13 mouse cellular contexts compared by ENCODE assay signal in genomic region chr4:150428762-150429161, GRCm38 (mm10).
"Had no signal": no experiment of that assay in that cellular context is flagged by ENCODE, and none has a peak within 500 bp of the region (broad histone marks: within the 10 kb centered on the region; RNA-seq: fewer than 3 reads in every experiment).

No protein-coding gene starts in this region.

- H3K4me3 ChIP-seq: layer of hippocampus, adult 2 months; limb, embryonic 12.5 days; megakaryocyte, embryonic 14.5 days; midbrain, embryonic 15.5 days; neural tube, embryonic 13.5 days had no signal

- H3K36me3 ChIP-seq: midbrain, embryonic 15.5 days had no signal

- H3K27me3 ChIP-seq: limb, embryonic 12.5 days; megakaryocyte, embryonic 14.5 days; midbrain, embryonic 15.5 days; neural tube, embryonic 13.5 days had no signal

- H3K27ac ChIP-seq: layer of hippocampus, adult 2 months; limb, embryonic 12.5 days; macrophage; neural tube, embryonic 13.5 days had no signal

- H3K9ac ChIP-seq: limb, embryonic 12.5 days; lung, embryonic 14.5 days; midbrain, embryonic 15.5 days; neural tube, embryonic 13.5 days had no signal

- H3K9me3 ChIP-seq: limb, embryonic 12.5 days; megakaryocyte, embryonic 14.5 days; midbrain, embryonic 15.5 days; neural tube, embryonic 13.5 days had no signal

- ATAC-seq: midbrain, embryonic 15.5 days had no signal

- DNase-seq: kidney, postnatal 10 days; kidney, postnatal 4 days; lung, embryonic 14.5 days; lung, postnatal 14 days; right cerebral cortex, postnatal 14 days; thymus, postnatal 36 days had no signal

- H3K4me2 ChIP-seq: limb, embryonic 12.5 days; lung, embryonic 14.5 days; midbrain, embryonic 11.5 days; midbrain, embryonic 15.5 days; neural tube, embryonic 13.5 days had no signal
